ENCODE assay signal across 1 mouse cellular context in genomic region chr2:34804172-34804571, GRCm38 (mm10).
TF ChIP-seq lines count a peak whose summit lies in the region.

No protein-coding gene starts in this region.

TF ChIP-seq in CH12.LX, 34 proteins besides CTCF, POLR2A, EP300 and RAD21:
- TF ChIP-seq MYC (IDR thresholded peaks at IDR 0.05; ENCODE audit: low read depth, low read length) (no peak), MAX (IDR thresholded peaks at IDR 0.05; ENCODE audit: low read length) (no peak), ELF1 (IDR thresholded peaks at IDR 0.05; ENCODE audit: low read depth, low read length) (no peak), ZKSCAN1 (IDR thresholded peaks at IDR 0.05; ENCODE audit: borderline replicate concordance, low read depth, low read length) (no peak), ETS1 (conservative IDR thresholded peaks at IDR 0.05; ENCODE audit: low read depth, low read length) (no peak), TCF12 (IDR thresholded peaks at IDR 0.05; ENCODE audit: low read depth, low read length) (no peak), SIN3A (IDR thresholded peaks at IDR 0.05; ENCODE audit: low read length) (no peak)
TF ChIP-seq in CH12.LX: peak in this region for 0.
